Mouse (Mus musculus): ENCODE results near the gene Nubp1. TPM values are rescaled to one million over a fixed set of nuclear protein-coding genes. Genes with fewer than 3 reads are reported as not detected.
A peak's percentile ranks its signal among the peaks of the same experiment; 100 is the strongest.

Gene Nubp1
- polyA plus RNA-seq, 1 experiment from 2014 or later: 46.0 TPM

DNA sequence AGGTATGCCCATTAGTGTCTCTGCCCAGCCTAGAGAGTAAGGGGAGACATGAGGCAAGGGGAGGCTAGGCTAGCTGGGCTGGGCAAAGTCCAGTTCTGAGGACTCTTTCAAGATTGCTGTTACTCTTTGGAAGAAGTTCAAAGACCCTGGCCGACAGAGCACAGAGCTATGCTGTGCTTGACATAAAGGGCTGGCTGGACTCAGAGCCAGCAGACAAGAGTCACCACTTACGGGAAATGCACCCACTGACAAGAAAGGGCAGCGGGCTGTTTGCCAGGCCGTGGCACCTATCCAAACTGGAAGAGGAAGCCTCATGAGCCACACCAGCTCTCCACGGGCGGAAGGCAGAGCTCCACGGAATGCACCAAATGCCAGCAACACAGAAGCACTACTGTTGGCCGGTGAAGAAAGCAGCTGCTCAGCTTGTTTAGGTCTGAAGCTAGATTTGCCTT, 40.7 kb downstream of the Nubp1 start:
- H3K27me3 ChIP-seq (ENCODE audit: control insufficient read depth, insufficient read depth, low read length): no peaks in the 10 kb centered on the region
- no peak overlapping the region for H3K4me2 ChIP-seq (replicated peaks)
- DNase-seq (ENCODE audit: low spot score) (peak; percentile 74), ATAC-seq (ENCODE audit: low FRiP score) (peak; percentile 85; the same call in 1 of the 2 replicates)
- H3K36me3 ChIP-seq (replicated peaks; ENCODE audit: control insufficient read depth, insufficient read depth): no peaks in the 10 kb centered on the region
- no peak overlapping the region for H3K4me3 ChIP-seq (replicated peaks; ENCODE audit: low read length)
- peaks cover 5% of the 10 kb centered on the region; the same call in 1 of the 2 replicates for H3K4me1 ChIP-seq (replicated peaks; ENCODE audit: control insufficient read depth, insufficient read depth, low read length)
- no peaks in the 10 kb centered on the region for H3K9me3 ChIP-seq (ENCODE audit: control insufficient read depth, low read length)
- H3K9ac ChIP-seq: no peak overlapping the region
- 64% methylated on average over 8 of the region's 8 CpGs for WGBS
- no peak overlapping the region for H3K27ac ChIP-seq

DNA sequence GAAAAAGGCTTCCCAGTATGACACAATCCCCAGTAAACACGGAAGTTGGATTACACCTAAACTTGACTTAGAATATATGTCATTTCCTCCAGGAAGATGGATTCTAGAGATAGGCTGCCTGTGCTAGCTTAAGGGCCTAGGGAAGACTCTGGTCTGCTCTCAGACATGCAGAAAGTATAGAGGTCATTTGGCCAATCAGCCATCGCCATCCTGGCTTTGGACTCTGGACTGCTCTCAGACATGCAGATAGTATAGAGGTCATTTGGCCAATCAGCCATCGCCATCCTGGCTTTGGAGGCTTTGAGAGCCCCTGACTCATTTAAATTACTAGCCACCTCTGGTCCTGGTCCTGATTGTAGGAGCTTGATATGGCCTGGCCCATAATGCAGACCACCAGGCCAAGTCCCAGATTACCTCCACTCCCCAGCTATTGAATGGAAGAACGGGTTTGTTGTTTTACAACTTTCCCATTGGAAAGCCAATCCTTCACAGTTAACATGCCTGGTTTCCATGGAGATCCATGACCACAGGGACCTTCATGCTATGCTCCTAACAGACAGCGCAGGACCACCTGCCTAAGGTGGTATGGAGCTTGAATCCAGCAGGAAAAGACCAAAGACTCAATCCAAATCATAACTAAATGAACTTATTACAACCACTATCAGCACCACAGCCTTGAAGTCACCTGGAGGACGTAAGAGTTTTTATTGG, 42.3 kb downstream of the Nubp1 start:
- no peak overlapping the region for H3K4me2 ChIP-seq (replicated peaks)
- DNase-seq (ENCODE audit: low spot score): no peak
- 79% methylated on average over 6 of the region's 6 CpGs for WGBS

DNA sequence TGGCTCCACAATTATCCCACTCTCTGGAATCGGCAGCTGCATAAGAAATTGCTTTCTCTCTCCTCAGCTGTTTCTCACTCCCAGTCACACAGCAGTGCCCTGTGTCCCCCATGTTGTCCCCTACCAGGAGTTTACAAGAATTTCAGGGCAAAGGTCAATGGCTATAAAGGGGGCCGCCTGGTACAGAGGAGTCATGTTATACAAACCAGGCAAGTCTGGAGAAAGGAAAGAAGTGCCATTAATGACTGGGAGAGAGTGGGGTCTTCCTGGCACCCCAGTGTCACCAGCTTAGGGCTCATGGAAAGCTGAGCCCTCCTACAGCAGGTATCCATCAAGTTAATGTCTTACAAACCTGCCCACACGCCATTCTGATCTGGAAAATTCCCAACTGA, 42.8 kb downstream of the Nubp1 start:
- H3K4me3 ChIP-seq (replicated peaks; ENCODE audit: low read length): no peak overlapping the region
- DNase-seq (ENCODE audit: low spot score) (no peak), ATAC-seq (ENCODE audit: low FRiP score) (no peak)
- H3K9ac ChIP-seq: no peak overlapping the region
- no peaks in the 10 kb centered on the region for H3K36me3 ChIP-seq (replicated peaks; ENCODE audit: control insufficient read depth, insufficient read depth)
- no peaks in the 10 kb centered on the region for H3K27me3 ChIP-seq (ENCODE audit: control insufficient read depth, insufficient read depth, low read length)
- no peak overlapping the region for H3K27ac ChIP-seq
- H3K4me2 ChIP-seq (replicated peaks): no peak overlapping the region
- no peaks in the 10 kb centered on the region for H3K4me1 ChIP-seq (replicated peaks; ENCODE audit: control insufficient read depth, insufficient read depth, low read length)
- WGBS: 44% methylated on average over 3 of the region's 3 CpGs
- H3K9me3 ChIP-seq (ENCODE audit: control insufficient read depth, low read length): no peaks in the 10 kb centered on the region

More for the DNA sequence above, 42.3 kb downstream of the Nubp1 start:
- no peaks in the 10 kb centered on the region for H3K9me3 ChIP-seq (ENCODE audit: control insufficient read depth, low read length)
- no peaks in the 10 kb centered on the region for H3K36me3 ChIP-seq (replicated peaks; ENCODE audit: control insufficient read depth, insufficient read depth)
- H3K4me3 ChIP-seq (replicated peaks; ENCODE audit: low read length): no peak overlapping the region
- no peak overlapping the region for H3K27ac ChIP-seq
- H3K9ac ChIP-seq: no peak overlapping the region
- H3K27me3 ChIP-seq (ENCODE audit: control insufficient read depth, insufficient read depth, low read length): no peaks in the 10 kb centered on the region
- no peaks in the 10 kb centered on the region for H3K4me1 ChIP-seq (replicated peaks; ENCODE audit: control insufficient read depth, insufficient read depth, low read length)
- no peak for ATAC-seq (ENCODE audit: low FRiP score)

DNA sequence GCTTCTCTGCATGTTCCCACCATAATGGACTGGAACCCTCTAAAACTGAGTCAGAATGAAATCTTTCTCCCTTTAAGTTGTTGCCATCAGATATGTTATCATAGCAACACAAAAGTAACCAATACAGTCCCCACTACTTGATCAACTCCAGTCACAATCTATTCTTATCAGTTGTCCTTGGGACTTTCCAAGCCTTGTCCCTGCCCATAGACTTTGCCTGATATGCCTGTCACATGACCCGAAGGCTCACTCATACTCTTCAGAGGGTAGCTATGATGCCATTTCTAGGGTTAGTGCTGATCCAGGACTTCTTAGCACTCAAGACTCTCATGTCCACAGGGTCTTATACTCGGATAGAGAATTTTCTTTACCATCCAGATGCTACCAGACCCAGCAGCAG, 48.4 kb downstream of the Nubp1 start:
- Histone ChIP-seq H3K4me2 (replicated peaks) (no peak overlapping the region), H3K4me1 (replicated peaks; ENCODE audit: control insufficient read depth, insufficient read depth, low read length) (no peaks in the 10 kb centered on the region), H3K9me3 (ENCODE audit: control insufficient read depth, low read length) (no peaks in the 10 kb centered on the region), H3K27me3 (ENCODE audit: control insufficient read depth, insufficient read depth, low read length) (no peaks in the 10 kb centered on the region), H3K4me3 (replicated peaks; ENCODE audit: low read length) (no peak overlapping the region), H3K36me3 (replicated peaks; ENCODE audit: control insufficient read depth, insufficient read depth) (no peaks in the 10 kb centered on the region), H3K9ac (no peak overlapping the region), H3K27ac (no peak overlapping the region)
- DNase-seq (ENCODE audit: low spot score) (no peak), ATAC-seq (ENCODE audit: low FRiP score) (no peak)
- WGBS: 80% methylated on average over 2 of the region's 2 CpGs

DNA sequence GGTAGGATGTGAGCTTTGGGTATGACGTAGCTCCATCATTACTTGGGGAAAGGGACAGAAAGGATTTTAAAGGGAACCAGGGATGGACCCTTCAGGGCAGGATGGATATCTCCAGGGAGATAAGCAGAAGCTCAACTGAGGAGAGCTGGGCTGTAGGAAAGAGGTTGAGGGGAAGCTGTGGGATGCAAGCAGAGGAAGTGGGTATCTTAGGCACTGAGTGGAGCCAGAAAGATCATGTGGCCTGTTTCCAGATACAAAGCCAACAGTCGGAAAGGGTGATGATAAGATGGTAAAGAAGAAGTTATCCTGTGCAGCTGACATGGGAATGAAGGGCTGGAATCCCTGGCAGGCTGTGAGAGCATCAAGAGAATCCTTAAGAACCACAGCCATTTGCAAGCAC, 49.4 kb downstream of the Nubp1 start:
- Histone ChIP-seq H3K27me3 (ENCODE audit: control insufficient read depth, insufficient read depth, low read length) (no peaks in the 10 kb centered on the region), H3K9ac (no peak overlapping the region), H3K36me3 (replicated peaks; ENCODE audit: control insufficient read depth, insufficient read depth) (no peaks in the 10 kb centered on the region), H3K4me3 (replicated peaks; ENCODE audit: low read length) (no peak overlapping the region), H3K27ac (no peak overlapping the region), H3K4me2 (replicated peaks) (no peak overlapping the region), H3K4me1 (replicated peaks; ENCODE audit: control insufficient read depth, insufficient read depth, low read length) (no peaks in the 10 kb centered on the region), H3K9me3 (ENCODE audit: control insufficient read depth, low read length) (no peaks in the 10 kb centered on the region)
- ATAC-seq (ENCODE audit: low FRiP score): no peak
- 89% methylated on average over 2 of the region's 2 CpGs for WGBS
- no peak for DNase-seq (ENCODE audit: low spot score)

DNA sequence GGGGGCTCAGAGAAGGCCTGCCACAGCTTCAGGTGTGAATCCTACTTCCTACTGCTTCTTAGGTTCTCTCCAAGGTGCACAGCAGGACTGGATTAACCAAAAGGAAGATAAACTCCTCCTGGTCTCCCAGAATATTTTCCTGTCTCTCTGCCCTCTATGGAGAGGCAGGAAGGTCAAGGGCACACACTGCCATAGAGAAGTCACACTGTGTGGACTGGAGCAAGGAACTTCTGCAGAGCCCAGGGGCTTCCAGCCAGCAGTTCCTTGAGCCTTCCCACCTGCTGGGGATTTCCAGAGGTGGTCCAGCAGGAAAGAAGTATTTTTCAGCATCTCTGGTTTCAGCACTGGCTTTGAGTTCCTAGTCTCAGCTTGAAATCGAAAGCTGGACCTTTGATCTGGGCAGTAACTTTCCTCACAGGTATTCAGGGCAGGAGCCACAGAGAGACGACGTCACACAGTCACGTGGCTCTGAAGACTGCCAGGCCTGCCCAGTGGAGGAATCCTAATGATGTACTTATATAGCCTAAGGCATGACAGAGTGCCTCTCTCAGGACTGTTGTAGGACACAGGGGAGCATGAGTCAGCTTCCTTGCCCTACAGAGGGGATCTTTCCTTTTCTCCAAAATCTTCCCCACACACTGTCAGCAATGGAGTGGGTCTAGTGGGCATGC, 53.4 kb downstream of the Nubp1 start:
- Histone ChIP-seq H3K9ac (no peak overlapping the region), H3K27me3 (ENCODE audit: control insufficient read depth, insufficient read depth, low read length) (no peaks in the 10 kb centered on the region), H3K36me3 (replicated peaks; ENCODE audit: control insufficient read depth, insufficient read depth) (no peaks in the 10 kb centered on the region), H3K9me3 (ENCODE audit: control insufficient read depth, low read length) (no peaks in the 10 kb centered on the region), H3K27ac (no peak overlapping the region), H3K4me2 (replicated peaks) (no peak overlapping the region), H3K4me1 (replicated peaks; ENCODE audit: control insufficient read depth, insufficient read depth, low read length) (no peaks in the 10 kb centered on the region), H3K4me3 (replicated peaks; ENCODE audit: low read length) (no peak overlapping the region)
- ATAC-seq (ENCODE audit: low FRiP score) (no peak), DNase-seq (ENCODE audit: low spot score) (no peak)
- 43% methylated on average over 4 of the region's 4 CpGs for WGBS

DNA sequence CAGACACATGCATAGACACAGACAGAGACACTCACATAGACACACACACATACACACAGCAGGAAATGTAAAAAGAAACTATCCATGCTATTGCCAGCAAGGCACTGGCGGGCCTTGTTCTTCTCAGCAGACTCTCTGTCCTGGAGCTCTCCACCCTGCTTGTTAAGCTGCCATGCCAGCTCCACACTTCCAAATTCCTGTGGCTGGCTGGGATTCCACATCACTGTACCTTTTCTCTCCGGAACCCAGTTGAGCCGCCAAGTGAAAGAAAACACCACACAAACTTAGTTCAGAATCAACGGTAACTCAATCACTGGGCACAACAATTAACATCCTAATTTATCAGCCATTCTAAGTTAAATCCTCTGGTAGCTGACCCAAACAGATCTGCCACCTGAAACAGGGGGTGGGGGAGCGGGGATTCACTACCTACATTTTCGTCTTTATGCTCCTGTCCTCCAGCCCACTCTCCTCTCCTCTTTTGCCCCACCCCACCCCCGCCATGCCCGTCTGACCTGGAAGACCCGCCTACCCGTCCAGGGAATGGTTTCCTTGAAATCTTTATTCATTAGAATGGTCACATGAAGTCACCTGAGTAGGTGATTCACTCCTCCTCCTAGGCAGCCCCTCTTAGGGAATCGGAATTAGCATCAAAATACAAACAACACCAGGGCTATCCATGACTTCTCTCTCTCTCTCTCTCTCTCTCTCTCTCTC, 55.8 kb downstream of the Nubp1 start:
- Histone ChIP-seq H3K9ac (no peak overlapping the region), H3K27ac (no peak overlapping the region), H3K4me3 (replicated peaks; ENCODE audit: low read length) (no peak overlapping the region), H3K27me3 (ENCODE audit: control insufficient read depth, insufficient read depth, low read length) (no peaks in the 10 kb centered on the region), H3K4me2 (replicated peaks) (no peak overlapping the region), H3K4me1 (replicated peaks; ENCODE audit: control insufficient read depth, insufficient read depth, low read length) (no peaks in the 10 kb centered on the region), H3K9me3 (ENCODE audit: control insufficient read depth, low read length) (no peaks in the 10 kb centered on the region), H3K36me3 (replicated peaks; ENCODE audit: control insufficient read depth, insufficient read depth) (no peaks in the 10 kb centered on the region)
- 38% methylated on average over 11 of the region's 11 CpGs for WGBS
- ATAC-seq (ENCODE audit: low FRiP score): no peak
- DNase-seq (ENCODE audit: low spot score): no peak

DNA sequence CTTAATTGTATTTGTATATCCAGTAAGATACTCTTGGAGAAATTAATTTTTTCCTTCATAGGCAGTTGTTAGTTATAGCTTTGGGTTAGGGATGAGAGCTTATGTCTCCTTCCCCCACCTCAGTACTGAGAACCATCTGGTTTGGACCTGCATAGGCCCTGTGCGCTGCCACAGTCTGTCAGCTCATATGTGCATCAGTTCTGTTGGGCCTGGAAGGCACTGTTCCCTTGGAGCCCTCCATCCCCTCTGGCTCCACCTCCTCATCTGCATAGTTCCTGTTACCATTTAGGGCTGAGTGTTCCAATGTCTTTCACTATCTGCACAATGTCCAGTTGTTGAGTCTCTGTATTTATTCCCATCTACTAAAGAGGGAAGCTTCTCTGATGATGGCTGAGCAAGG, 56.5 kb downstream of the Nubp1 start:
- no peaks in the 10 kb centered on the region for H3K4me1 ChIP-seq (replicated peaks; ENCODE audit: control insufficient read depth, insufficient read depth, low read length)
- no peak for ATAC-seq (ENCODE audit: low FRiP score)
- DNase-seq (ENCODE audit: low spot score): no peak
- no peaks in the 10 kb centered on the region for H3K27me3 ChIP-seq (ENCODE audit: control insufficient read depth, insufficient read depth, low read length)
- no peak overlapping the region for H3K4me3 ChIP-seq (replicated peaks; ENCODE audit: low read length)
- H3K36me3 ChIP-seq (replicated peaks; ENCODE audit: control insufficient read depth, insufficient read depth): no peaks in the 10 kb centered on the region
- no peak overlapping the region for H3K9ac ChIP-seq
- no peak overlapping the region for H3K27ac ChIP-seq
- 83% methylated on average over 1 of the region's 1 CpGs for WGBS
- no peaks in the 10 kb centered on the region for H3K9me3 ChIP-seq (ENCODE audit: control insufficient read depth, low read length)
- no peak overlapping the region for H3K4me2 ChIP-seq (replicated peaks)

DNA sequence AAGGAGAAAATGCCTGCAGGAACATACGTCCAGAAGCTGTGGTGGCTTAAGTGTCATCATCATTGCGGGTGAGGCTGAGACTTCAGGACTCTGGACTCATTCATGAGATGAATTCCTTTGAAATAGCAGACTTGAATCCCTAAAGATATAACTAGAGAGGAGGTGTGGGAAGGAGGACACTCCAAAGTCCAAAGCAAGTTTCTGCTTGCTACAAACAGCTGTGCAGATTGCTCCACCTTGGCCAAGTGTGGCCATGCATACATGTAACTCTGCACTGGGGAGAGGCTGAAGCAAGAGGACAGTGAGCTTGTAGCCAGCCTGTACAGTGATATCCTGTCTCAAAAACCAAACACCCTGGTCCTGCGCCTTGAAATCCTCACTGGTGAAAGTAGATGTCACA, 60.2 kb downstream of the Nubp1 start:
- H3K9ac ChIP-seq: no peak overlapping the region
- H3K9me3 ChIP-seq (ENCODE audit: control insufficient read depth, low read length): no peaks in the 10 kb centered on the region
- no peak overlapping the region for H3K4me2 ChIP-seq (replicated peaks)
- DNase-seq (ENCODE audit: low spot score): no peak
- H3K36me3 ChIP-seq (replicated peaks; ENCODE audit: control insufficient read depth, insufficient read depth): no peaks in the 10 kb centered on the region
- 93% methylated on average over 3 of the region's 3 CpGs for WGBS
- no peaks in the 10 kb centered on the region for H3K27me3 ChIP-seq (ENCODE audit: control insufficient read depth, insufficient read depth, low read length)
- ATAC-seq (ENCODE audit: low FRiP score): no peak
- no peak overlapping the region for H3K4me3 ChIP-seq (replicated peaks; ENCODE audit: low read length)
- no peak overlapping the region for H3K27ac ChIP-seq
- H3K4me1 ChIP-seq (replicated peaks; ENCODE audit: control insufficient read depth, insufficient read depth, low read length): no peaks in the 10 kb centered on the region
